Mouse (Mus musculus): Measurements from ENCODE around the gene Ripor3. TPM values are rescaled to one million over a fixed set of nuclear protein-coding genes. Genes with fewer than 3 reads are reported as not detected.

Ripor3 gene
- polyA plus RNA-seq, 1 experiment from 2014 or later = 2.3 TPM

DNA sequence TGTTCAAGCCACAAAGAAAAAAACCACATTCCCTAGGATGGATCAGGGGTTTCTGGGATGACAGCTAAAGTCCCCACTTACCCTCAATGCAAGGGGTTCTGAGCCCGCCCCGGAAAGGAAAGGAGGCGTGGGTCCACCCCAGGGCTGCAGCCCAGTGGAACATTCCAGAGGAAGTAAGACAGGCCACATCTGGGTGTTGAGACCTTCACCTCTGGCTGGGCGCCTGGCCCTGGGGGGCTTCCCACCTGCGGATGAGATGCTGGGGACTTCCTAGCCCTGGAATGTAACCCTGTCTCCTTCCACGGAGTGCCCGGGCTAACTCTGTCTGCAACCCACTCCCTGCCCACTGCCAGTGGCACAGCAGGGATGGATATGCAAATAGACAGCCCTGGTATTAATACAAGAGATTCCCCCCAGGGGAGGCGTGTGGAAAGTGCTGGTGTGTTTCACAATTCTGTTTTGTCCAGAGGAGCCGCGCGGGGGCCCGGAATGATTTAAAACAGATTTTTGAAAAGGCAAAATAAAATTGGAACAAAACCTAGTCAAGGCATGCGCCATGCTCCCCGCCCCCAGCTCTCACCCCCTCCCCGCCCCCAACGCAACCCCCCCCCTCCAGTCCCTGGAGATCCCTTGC is 38.7 kb upstream of the Ripor3 start:
- Histone ChIP-seq H3K27ac (no peak overlapping the region), H3K4me3 (peak overlapping the region; percentile 48), H3K36me3 (no peaks in the 10 kb centered on the region), H3K9me3 (no peaks in the 10 kb centered on the region), H3K4me2 (peak overlapping the region; percentile 93), H3K9ac (peak overlapping the region; percentile 14; the same call in 1 of the 2 replicates), H3K4me1 (peaks cover 38% of the 10 kb centered on the region), H3K27me3 (peaks cover 25% of the 10 kb centered on the region)
- WGBS = 24% methylated on average over 15 of the region's 16 CpGs
- no peak for ATAC-seq (ENCODE audit: borderline replicate concordance, extremely low read depth, low FRiP score, low TSS enrichment)

DNA sequence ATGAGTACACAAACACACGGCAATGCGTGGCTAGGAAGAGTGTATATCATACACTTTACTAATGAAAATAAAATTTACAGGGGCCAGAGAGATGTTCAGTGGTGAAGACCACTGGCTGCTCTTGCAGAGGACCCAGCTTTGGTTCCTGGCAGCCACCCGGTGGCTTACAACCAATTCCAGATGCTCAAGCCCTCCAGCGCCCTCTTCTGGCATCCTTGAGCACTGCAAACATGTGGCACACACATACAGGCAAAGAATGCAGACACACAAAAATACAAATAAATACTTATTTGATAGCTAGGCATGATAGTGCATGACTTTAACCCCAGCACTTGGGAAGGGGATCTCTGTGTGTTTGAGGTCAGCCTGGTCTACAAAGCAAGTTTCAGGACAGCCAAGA is 36.0 kb upstream of the Ripor3 start:
- H3K4me1 ChIP-seq = peaks cover 38% of the 10 kb centered on the region
- ATAC-seq (ENCODE audit: borderline replicate concordance, extremely low read depth, low FRiP score, low TSS enrichment) = no peak
- 70% methylated on average over 4 of the region's 4 CpGs for WGBS
- peak overlapping the region; percentile 85 for H3K27ac ChIP-seq
- no peak overlapping the region for H3K9ac ChIP-seq
- H3K4me2 ChIP-seq = no peak overlapping the region
- H3K36me3 ChIP-seq = no peaks in the 10 kb centered on the region
- no peaks in the 10 kb centered on the region for H3K9me3 ChIP-seq
- peaks cover 20% of the 10 kb centered on the region for H3K27me3 ChIP-seq
- no peak overlapping the region for H3K4me3 ChIP-seq

DNA sequence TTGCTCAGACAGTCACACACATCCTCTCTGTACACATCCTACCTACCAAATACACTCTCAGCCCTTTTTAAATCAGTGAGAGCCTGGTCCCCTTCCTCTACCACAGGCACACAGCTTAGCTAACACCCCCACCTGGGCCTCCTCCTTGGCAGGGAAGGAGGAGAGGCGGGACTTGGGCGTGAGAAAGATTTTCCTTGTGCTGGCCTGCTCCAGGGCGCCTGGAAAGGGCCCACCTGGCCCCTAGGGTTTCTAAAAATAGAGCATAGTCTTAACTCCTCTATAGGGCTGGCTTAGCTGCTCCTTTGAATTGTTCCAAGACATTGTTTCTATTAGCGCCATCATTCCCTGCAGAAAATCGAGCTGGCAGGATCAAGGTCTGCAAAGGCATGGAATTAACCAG is 35.4 kb upstream of the Ripor3 start:
- Histone ChIP-seq H3K27me3 (peaks cover 15% of the 10 kb centered on the region), H3K9ac (no peak overlapping the region), H3K4me1 (peaks cover 38% of the 10 kb centered on the region), H3K27ac (peak overlapping the region; percentile 85), H3K36me3 (no peaks in the 10 kb centered on the region), H3K9me3 (no peaks in the 10 kb centered on the region), H3K4me3 (no peak overlapping the region), H3K4me2 (0 out of 2 replicates have a peak overlapping the region, but pooled peaks have one; percentile 2)
- WGBS = 11% methylated on average over 5 of the region's 5 CpGs
- ATAC-seq (ENCODE audit: borderline replicate concordance, extremely low read depth, low FRiP score, low TSS enrichment) = peak; percentile 70

DNA sequence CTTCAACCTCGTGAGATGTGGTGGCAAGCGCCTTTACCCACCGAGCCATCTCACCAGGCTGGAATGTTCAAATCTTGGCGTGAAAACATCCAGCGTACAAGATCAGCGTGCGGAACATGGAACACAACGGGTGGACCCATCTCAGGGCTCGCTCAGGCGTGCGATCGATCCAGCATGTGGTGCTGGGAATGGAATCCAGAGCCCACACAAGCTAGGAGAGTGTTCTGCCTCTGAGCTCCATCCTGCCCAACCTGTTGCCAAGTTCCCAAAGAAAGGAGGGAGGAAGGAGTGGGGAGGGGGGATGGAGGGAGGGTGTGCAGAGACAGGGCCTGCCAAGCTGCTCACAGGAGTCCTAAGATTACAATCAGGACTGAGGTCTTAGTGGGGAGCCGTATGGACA is 34.9 kb upstream of the Ripor3 start:
- H3K27ac ChIP-seq = peak overlapping the region; percentile 85
- no peak overlapping the region for H3K9ac ChIP-seq
- no peak; the same call in 1 of the 2 replicates for ATAC-seq (ENCODE audit: borderline replicate concordance, extremely low read depth, low FRiP score, low TSS enrichment)
- H3K27me3 ChIP-seq = peaks cover 11% of the 10 kb centered on the region
- 0 out of 2 replicates have a peak overlapping the region, but pooled peaks have one; percentile 2 for H3K4me2 ChIP-seq
- WGBS = 59% methylated on average over 13 of the region's 13 CpGs
- no peaks in the 10 kb centered on the region for H3K36me3 ChIP-seq
- peaks cover 34% of the 10 kb centered on the region for H3K4me1 ChIP-seq
- no peak overlapping the region for H3K4me3 ChIP-seq
- H3K9me3 ChIP-seq = no peaks in the 10 kb centered on the region

DNA sequence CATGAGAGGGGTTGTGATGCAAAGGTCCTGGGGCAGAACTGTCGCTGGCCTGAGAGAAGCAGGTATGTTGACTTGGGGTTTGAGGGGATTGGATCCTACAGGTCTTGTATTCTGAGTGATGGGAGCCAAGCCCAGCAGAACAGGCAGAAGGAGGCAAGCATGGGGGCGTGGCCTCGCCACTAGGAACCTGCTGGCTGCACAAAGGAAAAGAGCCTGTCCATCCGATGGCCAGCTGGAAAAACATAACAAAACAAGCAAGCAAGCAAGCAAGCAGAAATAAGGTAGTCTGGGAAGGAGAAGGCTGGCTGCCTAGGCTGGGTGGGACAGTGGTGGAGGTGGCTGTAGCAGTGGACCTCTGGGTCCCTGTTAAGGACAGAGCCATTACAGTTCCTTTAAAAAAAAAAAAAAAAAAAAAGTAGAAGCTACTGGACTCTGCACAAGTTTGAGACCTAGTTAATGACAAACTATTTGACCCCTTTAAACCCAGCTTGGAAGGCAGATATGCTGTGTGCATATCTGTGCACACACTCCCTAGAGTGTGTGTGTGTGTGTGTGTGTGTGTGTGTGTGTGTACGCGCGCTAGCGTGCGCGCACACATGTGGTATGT is 34.4 kb upstream of the Ripor3 start:
- peak overlapping the region; percentile 85 for H3K27ac ChIP-seq

DNA sequence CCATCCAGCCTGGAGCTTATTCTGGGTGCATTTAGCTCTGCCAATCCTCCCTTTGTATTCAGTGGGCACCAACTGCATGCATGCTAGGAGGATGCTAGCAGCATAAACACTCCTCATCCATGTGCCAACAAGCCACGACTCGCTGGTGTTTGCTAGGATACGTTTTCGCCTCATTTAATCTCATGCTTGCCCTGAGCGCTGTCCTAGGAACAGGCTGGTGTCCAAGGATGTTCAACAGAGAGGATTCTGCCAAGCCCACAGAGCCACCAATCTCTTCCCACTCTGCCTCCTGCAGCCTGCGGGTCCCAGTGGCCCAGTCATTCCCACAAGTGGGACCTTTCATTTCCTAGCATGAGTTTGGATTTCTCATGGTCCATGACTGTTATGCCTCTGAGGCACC is 31.6 kb upstream of the Ripor3 start:
- no peak for ATAC-seq (ENCODE audit: borderline replicate concordance, extremely low read depth, low FRiP score, low TSS enrichment)
- H3K36me3 ChIP-seq = no peaks in the 10 kb centered on the region
- H3K4me2 ChIP-seq = no peak overlapping the region
- H3K9ac ChIP-seq = no peak overlapping the region
- no peaks in the 10 kb centered on the region for H3K27me3 ChIP-seq
- no peak overlapping the region for H3K27ac ChIP-seq
- H3K4me3 ChIP-seq = no peak overlapping the region
- 76% methylated on average over 6 of the region's 6 CpGs for WGBS
- H3K4me1 ChIP-seq = peaks cover 26% of the 10 kb centered on the region
- H3K9me3 ChIP-seq = no peaks in the 10 kb centered on the region

More for the DNA sequence above, 34.4 kb upstream of the Ripor3 start:
- no peak overlapping the region for H3K9ac ChIP-seq
- peaks cover 28% of the 10 kb centered on the region for H3K4me1 ChIP-seq
- WGBS = 76% methylated on average over 10 of the region's 10 CpGs
- no peaks in the 10 kb centered on the region for H3K36me3 ChIP-seq
- H3K4me2 ChIP-seq = no peak overlapping the region
- peaks cover 6% of the 10 kb centered on the region; the same call in 1 of the 2 replicates for H3K27me3 ChIP-seq
- ATAC-seq (ENCODE audit: borderline replicate concordance, extremely low read depth, low FRiP score, low TSS enrichment) = no peak
- H3K4me3 ChIP-seq = no peak overlapping the region
- H3K9me3 ChIP-seq = no peaks in the 10 kb centered on the region

DNA sequence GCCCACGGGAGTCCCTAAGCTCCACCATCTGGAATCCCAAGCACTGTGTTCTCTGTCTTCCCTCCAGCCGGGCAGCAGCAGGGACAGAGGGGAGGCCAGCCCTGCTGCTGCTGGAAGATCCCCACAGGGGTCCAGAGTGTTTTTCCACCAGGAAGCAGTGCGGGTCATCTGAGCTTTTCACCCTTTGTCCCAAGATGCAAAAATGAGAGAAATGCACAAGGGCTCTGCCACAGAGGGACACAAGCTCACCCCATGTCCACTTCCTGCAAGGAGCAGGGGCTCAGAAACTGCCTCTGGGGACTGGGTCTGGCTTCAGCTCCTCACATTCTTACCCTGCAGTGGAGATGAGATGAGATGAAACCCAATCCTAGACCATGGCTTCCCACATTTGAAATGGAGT is 30.3 kb upstream of the Ripor3 start:
- peaks cover 22% of the 10 kb centered on the region for H3K4me1 ChIP-seq
- no peaks in the 10 kb centered on the region for H3K27me3 ChIP-seq
- H3K9me3 ChIP-seq = no peaks in the 10 kb centered on the region
- no peaks in the 10 kb centered on the region for H3K36me3 ChIP-seq
- no peak overlapping the region for H3K27ac ChIP-seq
- H3K4me3 ChIP-seq = no peak overlapping the region
- no peak for ATAC-seq (ENCODE audit: borderline replicate concordance, extremely low read depth, low FRiP score, low TSS enrichment)
- no peak overlapping the region for H3K4me2 ChIP-seq
- WGBS = 54% methylated on average over 3 of the region's 3 CpGs
- no peak overlapping the region for H3K9ac ChIP-seq

DNA sequence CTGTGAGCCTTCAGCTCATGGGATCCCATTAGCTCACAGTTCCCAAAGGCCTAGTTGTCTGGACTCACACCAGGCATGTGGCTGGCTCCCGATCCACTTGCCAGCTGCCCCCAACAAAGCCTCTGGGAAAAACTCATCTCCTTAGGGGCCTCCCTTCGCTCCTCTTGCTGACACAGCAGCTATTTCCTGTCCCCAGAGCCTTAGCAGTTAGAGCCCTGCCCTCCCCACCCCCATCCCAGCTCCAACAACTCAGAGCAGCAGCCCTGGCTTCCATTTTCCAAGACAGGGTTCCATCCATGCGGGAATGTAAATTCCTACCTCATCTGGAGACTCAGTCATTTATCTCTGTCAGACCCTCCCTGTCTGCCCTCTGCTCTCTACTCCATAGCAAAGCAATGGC is 26.6 kb upstream of the Ripor3 start:
- Histone ChIP-seq H3K36me3 (no peaks in the 10 kb centered on the region), H3K4me3 (no peak overlapping the region), H3K4me1 (peaks cover 9% of the 10 kb centered on the region), H3K4me2 (no peak overlapping the region), H3K27me3 (no peaks in the 10 kb centered on the region), H3K9ac (no peak overlapping the region), H3K27ac (peak overlapping the region; percentile 29; the same call in 1 of the 2 replicates), H3K9me3 (no peaks in the 10 kb centered on the region)
- peak; percentile 49; the same call in 1 of the 2 replicates for ATAC-seq (ENCODE audit: borderline replicate concordance, extremely low read depth, low FRiP score, low TSS enrichment)
- 26% methylated on average over 3 of the region's 3 CpGs for WGBS

DNA sequence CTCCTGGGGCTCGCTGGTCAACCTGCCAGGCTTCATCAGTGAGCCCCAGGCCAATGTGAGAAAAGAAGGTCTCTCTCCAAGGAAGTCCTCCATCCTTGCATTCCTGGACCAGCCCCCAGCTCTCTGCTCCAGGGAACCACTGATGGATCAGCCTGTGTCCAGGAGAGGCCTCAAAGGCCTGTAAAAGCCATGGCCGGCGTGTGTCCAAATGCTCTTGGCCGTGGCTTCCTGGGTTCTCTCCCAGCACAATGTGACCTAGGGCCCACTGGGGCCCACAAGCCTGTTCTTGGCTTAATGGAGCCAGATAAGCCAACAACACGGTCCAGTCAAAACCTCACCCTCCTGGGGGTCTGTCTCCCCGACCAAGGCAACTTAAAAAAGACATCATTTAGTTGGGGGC is 25.5 kb upstream of the Ripor3 start:
- 83% methylated on average over 6 of the region's 6 CpGs for WGBS
- Histone ChIP-seq H3K36me3 (no peaks in the 10 kb centered on the region), H3K9me3 (no peaks in the 10 kb centered on the region), H3K4me3 (no peak overlapping the region), H3K9ac (no peak overlapping the region), H3K27ac (no peak overlapping the region), H3K27me3 (no peaks in the 10 kb centered on the region), H3K4me2 (no peak overlapping the region), H3K4me1 (peaks cover 9% of the 10 kb centered on the region)
- no peak for ATAC-seq (ENCODE audit: borderline replicate concordance, extremely low read depth, low FRiP score, low TSS enrichment)

DNA sequence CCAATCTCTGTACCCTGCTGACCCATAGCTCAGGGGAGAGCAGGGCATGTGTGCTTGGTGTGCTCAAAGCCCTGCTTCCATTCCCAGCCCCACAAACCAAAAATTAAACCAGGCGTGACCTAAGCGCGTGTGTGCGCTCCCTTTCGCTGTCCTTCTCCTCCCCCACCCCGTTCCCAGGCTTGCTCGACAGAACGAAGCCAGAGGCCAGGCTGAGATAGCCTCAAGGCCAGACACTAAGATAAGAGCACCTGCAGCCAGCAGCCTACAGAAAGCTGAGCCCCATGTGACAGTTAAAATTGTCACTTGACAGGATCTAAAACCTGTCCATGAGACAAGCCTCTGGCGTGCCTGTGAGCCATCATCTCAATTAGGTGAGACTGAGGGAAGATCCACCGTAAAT is 23.5 kb upstream of the Ripor3 start:
- Histone ChIP-seq H3K9me3 (no peaks in the 10 kb centered on the region), H3K4me1 (peaks cover 9% of the 10 kb centered on the region), H3K27me3 (no peaks in the 10 kb centered on the region), H3K27ac (no peak overlapping the region), H3K36me3 (no peaks in the 10 kb centered on the region), H3K4me2 (no peak overlapping the region), H3K4me3 (no peak overlapping the region), H3K9ac (no peak overlapping the region)
- ATAC-seq (ENCODE audit: borderline replicate concordance, extremely low read depth, low FRiP score, low TSS enrichment) = no peak
- WGBS = 48% methylated on average over 10 of the region's 10 CpGs

DNA sequence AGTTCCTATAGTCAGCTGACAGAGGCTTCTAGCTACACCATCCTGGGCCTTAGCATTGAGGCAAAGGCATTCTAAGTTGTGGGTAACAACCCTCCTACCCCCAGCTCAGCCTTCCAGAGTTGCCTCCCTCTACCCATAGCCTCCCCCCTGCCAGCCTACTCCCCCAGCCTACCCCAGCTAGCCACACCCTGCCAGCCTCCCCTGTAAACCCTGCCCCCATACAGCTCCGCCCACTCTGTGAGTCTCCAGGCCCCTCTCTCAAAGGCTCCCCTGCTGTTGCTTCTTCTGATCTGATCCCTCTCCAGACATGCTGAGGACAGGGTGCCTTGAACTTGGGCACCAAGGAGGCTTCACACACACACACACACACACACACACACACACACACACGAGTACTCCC is 21.4 kb upstream of the Ripor3 start:
- H3K4me1 ChIP-seq = peaks cover 3% of the 10 kb centered on the region
- ATAC-seq (ENCODE audit: borderline replicate concordance, extremely low read depth, low FRiP score, low TSS enrichment) = no peak
- 75% methylated on average over 2 of the region's 2 CpGs for whole genome bisulfite sequencing
- H3K27ac ChIP-seq = no peak overlapping the region
- H3K9ac ChIP-seq = no peak overlapping the region
- no peak overlapping the region for H3K4me2 ChIP-seq
- no peaks in the 10 kb centered on the region for H3K27me3 ChIP-seq
- no peaks in the 10 kb centered on the region for H3K36me3 ChIP-seq
- peaks cover 6% of the 10 kb centered on the region; the same call in 1 of the 2 replicates for H3K9me3 ChIP-seq
- no peak overlapping the region for H3K4me3 ChIP-seq

DNA sequence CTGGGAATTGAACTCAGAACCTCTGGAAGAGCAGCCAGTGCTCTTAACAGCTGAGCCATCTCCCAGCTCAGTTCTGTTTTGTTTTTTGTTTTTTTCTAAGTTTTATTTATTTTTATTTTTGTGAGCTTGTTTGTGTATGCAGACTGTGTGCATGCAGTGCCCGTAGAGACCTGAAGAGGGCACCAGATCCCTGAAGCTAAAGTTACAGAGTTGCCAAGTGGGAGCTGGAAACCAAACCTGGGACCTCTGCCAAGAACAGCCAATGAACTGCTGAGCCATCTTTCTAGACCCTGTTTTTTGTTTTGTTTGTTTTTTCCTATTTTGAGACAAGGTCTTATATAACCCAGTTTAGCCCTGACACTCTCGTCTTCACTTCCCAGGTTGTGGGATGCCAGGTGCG is 18.0 kb upstream of the Ripor3 start:
- Histone ChIP-seq H3K27me3 (no peaks in the 10 kb centered on the region), H3K9me3 (peaks cover 6% of the 10 kb centered on the region; the same call in 1 of the 2 replicates), H3K4me1 (peaks cover 14% of the 10 kb centered on the region; the same call in 1 of the 2 replicates), H3K9ac (no peak overlapping the region), H3K4me3 (no peak overlapping the region), H3K27ac (no peak overlapping the region), H3K36me3 (no peaks in the 10 kb centered on the region), H3K4me2 (no peak overlapping the region)
- ATAC-seq (ENCODE audit: borderline replicate concordance, extremely low read depth, low FRiP score, low TSS enrichment) = no peak
- 97% methylated on average over 3 of the region's 3 CpGs for WGBS

Data from lung, embryonic 15.5 days (tissue).